Mouse (Mus musculus): ENCODE data around the gene Tbc1d17.

Gene Tbc1d17

GRCm38 (mm10) chr7:44868919-44869696 lies 20.2 kb upstream of the Tbc1d17 start:
- peak; percentile 67 for DNase-seq

DNA sequence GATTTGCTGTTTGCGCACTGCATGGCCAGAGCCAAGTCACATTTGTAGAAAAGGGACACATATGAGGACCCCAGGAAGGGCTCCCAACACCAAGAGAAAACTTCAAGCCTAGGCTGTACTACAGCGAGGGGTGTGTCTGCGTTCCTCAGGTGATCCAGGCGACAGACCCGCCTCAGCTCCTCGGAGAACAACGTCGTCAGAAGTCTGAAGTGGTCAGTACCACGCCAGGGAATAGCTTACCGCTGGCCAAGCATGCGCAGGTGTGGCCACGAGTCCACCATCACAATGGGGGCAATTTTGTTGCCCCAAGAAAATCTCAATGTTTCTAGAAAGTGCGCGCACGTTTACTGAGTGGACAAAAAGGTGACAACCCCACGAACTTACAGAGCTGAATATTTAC lies 19.6 kb upstream of the Tbc1d17 start:
- peak; percentile 44 for DNase-seq

DNA sequence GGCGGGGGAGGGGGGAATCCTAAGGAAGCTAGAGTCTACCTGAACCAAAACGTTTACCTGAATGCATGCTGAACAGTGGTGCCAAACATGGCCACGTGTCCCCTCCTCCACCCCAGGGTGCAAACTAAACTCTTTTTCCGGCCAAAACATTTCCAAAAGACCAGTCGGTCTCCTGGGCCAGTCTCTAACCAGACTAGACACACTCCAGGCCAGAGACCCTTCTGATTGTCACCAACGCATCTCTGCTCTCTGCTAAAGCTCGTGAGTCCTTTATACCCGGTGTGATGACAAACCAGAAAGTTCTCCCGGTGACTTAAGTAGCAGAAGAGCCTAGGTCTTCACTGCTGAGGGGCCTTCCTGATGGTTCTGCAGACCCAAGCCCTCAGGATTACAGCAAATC lies 18.9 kb upstream of the Tbc1d17 start:
- DNase-seq, result peak; percentile 14

DNA sequence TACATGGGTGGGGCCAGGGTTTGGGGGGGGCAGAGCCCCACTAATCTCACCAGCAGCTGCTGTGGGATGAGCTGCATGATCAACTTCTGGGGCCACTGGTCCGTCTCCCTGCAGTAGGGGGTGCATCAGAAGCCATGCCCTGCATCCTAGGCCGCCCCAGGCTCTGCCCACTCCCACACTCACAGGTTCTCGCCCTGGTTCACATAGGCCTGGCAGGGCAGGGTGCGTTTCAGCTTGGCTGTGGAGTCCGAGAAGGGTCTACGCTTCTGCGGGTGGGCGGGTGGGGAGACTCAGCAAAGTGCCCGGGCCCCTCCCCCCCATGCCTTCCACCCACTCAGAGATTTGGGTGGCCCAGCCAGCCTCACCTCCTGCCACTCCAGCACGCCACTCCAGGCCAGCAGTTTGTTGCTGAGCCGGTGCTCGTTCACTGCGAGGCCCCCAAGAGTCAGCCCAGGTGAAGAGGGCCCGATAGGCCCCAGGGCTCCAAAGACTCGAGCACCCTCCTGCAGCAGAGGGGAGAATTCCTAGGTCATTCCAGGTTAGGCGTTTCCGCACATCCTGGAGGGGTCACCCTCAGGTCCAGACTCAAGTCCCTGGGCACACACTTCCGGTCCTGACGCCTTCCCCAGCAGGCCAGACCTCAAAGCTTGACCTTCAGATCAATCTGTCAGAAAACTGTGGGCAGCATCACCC lies 18.3 kb upstream of the Tbc1d17 start:
- peak; percentile 31 for DNase-seq

GRCm38 (mm10) chr7:44866276-44867009 lies 17.6 kb upstream of the Tbc1d17 start:
- peak; percentile 82 for DNase-seq

DNA sequence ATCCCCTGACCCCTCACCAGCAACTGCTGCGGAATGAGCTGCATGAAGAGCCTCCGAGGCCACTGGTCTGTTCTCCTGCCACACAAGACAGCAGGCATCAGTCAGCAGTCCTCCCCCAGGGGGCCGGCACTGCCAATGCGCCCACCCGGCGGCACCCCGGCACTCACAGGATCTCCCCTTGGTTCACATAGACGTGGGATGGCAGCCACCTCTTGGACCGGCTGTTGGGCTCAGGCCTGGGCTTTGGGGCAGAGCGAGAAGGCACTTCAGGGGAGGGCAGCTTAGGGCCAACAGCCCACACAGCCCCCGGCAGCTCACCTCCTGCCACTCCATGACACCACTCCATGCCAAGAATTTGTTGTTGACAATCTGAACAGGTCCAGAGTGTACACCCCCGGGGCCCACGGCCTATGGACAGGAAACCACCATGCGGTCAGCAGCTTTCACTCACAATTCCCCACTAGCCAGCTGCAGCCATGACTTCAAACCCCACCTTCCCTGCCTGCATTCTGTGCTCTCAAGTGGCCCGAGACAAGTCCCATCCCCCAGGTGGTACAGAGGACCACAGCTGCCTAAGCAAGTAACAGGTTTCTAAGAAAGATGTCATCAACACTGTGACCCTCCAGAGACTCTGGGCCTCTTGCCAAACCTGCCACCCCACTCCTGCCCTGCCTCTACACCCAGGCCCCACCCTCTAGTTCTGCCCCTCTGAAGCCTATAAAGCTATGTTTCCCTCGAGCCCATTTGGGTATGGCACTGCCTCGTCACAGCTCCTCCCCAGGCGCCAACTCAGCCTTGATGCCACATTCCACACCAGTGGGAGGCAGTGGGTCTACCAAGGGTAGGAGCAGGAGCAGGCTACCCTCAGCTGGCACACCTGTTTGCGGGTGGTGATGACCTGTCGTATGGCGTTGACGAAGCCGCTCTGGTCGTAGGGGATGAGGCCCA lies 16.0 kb upstream of the Tbc1d17 start:
- peak; percentile 15 for DNase-seq

DNA sequence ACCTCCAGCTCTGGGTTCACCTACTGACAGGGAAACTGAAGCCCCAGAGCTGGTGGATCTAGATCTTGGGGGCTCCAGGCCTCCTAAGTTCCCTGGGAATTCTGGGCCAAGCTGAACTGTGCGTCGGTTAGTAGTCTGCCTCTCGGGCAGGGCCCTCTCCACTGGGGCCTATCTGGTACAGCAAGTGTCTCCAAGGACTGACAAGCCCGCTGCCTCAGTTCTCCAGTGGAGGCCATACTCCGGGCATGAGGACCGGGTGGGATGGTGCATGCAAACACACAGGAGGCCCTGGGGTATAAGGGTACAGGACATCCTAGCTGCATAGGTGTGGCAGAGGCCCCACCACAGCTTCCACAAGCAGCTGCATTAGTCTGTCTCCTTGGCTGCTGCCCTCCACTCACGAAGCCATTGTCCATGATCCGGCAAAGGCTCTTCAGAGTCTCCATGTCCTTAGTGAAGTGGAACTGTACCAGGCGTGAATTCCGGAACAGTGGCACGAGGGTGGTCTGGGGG lies 15.2 kb upstream of the Tbc1d17 start:
- no peak for DNase-seq

GRCm38 (mm10) chr7:44863210-44863609 lies 14.3 kb upstream of the Tbc1d17 start:
- no peak for DNase-seq

DNA sequence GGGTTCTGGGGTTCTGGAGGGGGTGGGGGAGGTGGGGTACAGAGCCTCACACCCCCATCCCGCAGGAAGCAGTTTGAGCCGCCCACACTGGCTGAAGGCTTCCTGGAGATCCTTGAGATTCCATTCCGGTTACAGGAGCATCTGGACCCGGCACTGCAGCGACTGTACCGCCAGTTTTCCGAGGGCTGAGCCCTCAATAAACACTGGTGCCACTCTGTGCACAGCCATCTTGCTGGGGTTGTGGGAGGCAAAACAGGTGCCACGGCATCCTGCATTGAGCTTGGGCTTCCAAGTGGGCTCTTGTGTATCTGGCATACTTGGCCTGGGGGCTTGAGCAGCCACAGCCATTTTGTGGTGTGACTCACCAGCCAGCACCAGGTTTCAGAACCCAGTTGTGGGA lies 13.6 kb upstream of the Tbc1d17 start:
- DNase-seq, result no peak

- no peak for DNase-seq
These were observed 12.5 kb upstream of the Tbc1d17 start for GRCm38 (mm10) chr7:44861429-44861816.

- DNase-seq, result no peak
These were observed 11.9 kb upstream of the Tbc1d17 start for GRCm38 (mm10) chr7:44860576-44861428.

DNA sequence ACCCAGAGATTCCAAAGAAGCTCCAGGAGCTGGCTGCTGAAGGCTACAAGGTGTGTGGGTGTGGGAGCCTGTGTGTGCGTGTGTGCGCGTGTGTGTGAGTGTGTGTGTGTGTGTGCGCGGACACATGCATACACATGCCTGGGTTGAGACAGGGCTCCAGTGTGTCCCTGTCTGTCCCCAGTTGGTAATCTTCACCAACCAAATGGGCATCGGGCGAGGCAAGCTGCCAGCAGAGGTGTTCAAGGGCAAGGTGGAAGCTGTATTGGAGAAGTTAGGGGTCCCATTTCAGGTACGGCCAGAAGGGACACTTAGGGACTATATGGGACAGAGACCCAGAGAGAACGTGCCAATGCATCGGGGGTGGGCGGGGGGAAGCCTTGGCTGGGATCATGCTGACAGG lies 11.0 kb upstream of the Tbc1d17 start:
- no peak for DNase-seq

DNA sequence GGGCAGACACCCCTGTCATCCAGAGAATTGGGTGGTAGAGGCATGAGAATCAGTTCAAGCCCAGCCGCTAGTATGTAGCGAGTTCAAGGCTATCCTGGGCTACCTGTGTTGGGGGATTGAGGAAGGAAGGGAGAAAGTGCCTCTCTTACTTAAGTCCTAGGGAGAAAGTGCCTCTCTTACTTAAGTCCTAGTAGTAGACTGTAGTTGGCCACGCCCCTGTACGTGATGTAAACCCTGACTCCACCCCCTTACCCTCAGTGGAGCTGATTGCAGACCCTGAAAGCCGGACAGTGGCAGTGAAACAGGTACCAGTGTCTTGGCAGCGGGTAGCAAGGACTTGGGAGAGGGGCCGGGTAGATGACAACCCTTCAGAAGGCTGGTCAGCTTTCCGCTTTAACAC lies 9.0 kb upstream of the Tbc1d17 start:
- peak; percentile 56 for DNase-seq

GRCm38 (mm10) chr7:44857042-44857552 lies 8.2 kb upstream of the Tbc1d17 start, which contains the start of gene Pnkp:
Gene Pnkp, plus strand, starts transcription at chr7:44857139.
- peak; percentile 85 for DNase-seq

GRCm38 (mm10) chr7:44856265-44856916 lies 7.5 kb upstream of the Tbc1d17 start:
- no peak for DNase-seq

DNA sequence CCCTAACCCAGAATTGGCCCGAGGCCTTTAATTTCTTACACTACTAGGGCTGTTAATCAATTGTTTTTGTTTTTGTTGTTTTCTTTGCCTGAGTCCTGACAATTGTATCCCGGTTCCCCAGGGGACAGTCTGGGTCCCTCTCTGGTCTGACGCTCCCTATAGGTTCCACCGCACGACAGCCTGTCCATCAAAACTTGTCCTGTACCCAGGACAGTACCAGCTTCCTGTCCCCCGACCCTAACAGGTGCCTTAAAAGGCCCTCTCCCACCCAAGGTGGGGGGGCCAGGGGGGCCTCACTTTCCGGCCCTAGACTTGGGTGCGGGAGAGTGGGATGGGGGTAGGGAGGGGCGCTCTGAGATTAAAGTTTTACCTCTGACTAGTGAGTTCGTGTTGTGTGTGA lies 6.2 kb upstream of the Tbc1d17 start:
- no peak for DNase-seq

DNA sequence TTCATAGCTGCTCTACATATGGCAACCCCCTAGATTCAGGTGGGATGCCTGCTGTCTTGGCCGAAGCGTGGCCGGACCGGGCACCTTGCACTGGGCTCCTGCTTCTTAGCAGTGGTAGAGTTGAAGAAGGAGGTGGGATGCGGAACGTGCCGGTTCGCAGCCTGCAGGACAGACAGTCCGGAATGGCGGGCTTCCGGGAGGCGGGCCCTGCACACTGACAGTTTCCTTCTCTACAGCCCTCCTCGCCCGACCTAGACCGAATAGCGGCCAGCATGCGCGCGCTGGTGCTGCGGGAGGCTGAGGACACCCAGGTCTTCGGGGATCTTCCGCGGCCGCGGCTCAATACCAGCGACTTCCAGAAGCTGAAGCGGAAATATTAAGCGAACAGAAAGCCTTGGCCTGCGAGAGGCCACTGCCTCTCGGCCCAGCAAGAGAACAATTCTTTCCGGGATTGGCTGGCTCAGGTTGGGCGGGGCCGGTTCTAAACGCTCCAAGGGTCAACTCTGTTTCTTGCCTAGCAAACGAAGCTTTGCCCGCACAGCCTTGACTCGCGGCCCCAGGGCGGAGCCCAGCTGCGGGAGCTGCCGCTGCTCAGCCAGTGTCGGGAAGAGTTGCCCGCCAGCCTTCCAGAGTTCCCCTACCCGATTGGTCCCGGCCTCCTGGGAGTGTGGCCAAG lies 5.6 kb upstream of the Tbc1d17 start:
- DNase-seq, result peak; percentile 97

DNA sequence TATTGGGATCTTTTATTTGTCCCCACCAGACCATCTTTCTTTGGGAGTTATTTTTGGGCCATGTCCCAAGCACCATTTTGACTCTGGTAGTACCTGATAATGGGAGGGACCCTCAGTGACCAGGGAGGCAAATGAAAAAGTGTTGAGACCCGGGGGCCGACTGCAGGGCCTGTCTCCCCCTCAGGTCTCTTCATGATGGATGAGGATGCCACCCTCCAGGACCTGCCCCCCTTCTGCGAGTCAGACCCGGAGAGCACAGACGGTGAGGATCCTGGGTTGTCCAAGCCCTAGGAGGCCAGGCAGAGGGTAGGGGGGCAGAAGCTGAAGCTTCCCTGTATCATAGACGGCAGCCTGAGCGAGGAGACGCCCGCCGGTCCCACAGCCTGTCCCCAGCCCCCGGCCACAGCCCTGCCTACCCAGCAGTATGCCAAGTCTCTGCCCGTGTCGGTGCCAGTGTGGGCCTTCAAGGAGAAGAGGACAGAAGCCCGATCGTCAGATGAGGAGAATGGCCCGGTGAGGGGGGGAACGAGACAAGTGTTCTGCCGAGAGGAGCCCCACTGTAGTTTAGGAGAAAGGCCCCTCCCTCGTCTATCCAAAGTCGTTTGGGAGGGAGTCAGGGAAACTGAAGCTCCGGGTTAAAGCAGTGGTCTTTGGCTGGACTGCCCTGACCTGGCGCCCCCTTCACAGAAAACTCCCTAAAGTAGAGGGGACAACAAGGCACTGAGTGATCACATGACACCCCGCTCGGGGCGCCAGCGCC lies 4.9 kb upstream of the Tbc1d17 start:
- DNase-seq, result no peak

GRCm38 (mm10) chr7:44853065-44853464 lies 4.2 kb upstream of the Tbc1d17 start:
- DNase-seq, result no peak
